Mouse (Mus musculus) CH12.LX (cell line): Measurements from ENCODE around the gene Fgf8. TPM values are rescaled to one million over a fixed set of nuclear protein-coding genes. Genes with fewer than 3 reads are reported as not detected.

Experiments used
- DNase-seq: peaks from one replicate; pipeline ENCODE4 v3.0.0-alpha.2; 2013; ENCODE audit errors: extremely low read depth
- H3K27ac ChIP-seq: 2 replicates; pipeline ENCODE4 v1.5.1; 2012; ENCODE audit warnings: low read depth, mild to moderate bottlenecking, control low read depth, moderate library complexity; ENCODE audit not compliant: insufficient read depth
- H3K27me3 ChIP-seq: replicated peaks from 2 replicates; pipeline ENCODE3; 2012; ENCODE audit warnings: inconsistent platforms
- H3K36me3 ChIP-seq, 2 experiments: replicated peaks in 1 of 2; 2 replicates each; pipeline versions ENCODE3 to v1.6.1; 2012; ENCODE audit warnings: inconsistent platforms in 1 of 2, low read length in 1 of 2, mild to moderate bottlenecking in 1 of 2, mixed read lengths in 1 of 2, moderate library complexity in 1 of 2; ENCODE audit not compliant: control insufficient read depth in 1 of 2, insufficient read depth in 1 of 2
- H3K4me1 ChIP-seq, 2 experiments: 2 replicates each; pipeline ENCODE4 v1.6.1; 2012; ENCODE audit warnings: inconsistent platforms in 1 of 2, moderate library complexity in 1 of 2; ENCODE audit not compliant: insufficient read depth in 2 of 2, control insufficient read depth in 1 of 2
- H3K4me2 ChIP-seq: 2 replicates; pipeline ENCODE4 v1.6.1; 2012; ENCODE audit warnings: low read depth, mild to moderate bottlenecking, control low read depth; ENCODE audit not compliant: poor library complexity, insufficient read depth, severe bottlenecking
- H3K4me3 ChIP-seq, 3 experiments: fragments of 150-350 bp in 1 of 3; sonication (generic) in 1 of 3; replicated peaks in 1 of 3; 2 replicates each; pipeline versions ENCODE3 to v1.5.1; 2011 to 2012; ENCODE audit warnings: low read depth in 2 of 3, low read length in 2 of 3, mild to moderate bottlenecking in 2 of 3, moderate library complexity in 2 of 3, control low read depth in 1 of 3, improper control_type of control experiment in 1 of 3, inconsistent platforms in 1 of 3, mixed read lengths in 1 of 3; ENCODE audit not compliant: poor library complexity in 1 of 3
- H3K79me2 ChIP-seq: replicated peaks from 2 replicates; pipeline ENCODE4 v1.6.1; 2012; ENCODE audit warnings: mild to moderate bottlenecking, moderate library complexity; ENCODE audit not compliant: control insufficient read depth, poor library complexity, insufficient read depth, severe bottlenecking; ENCODE audit errors: extremely low read depth
- H3K9ac ChIP-seq: 2 replicates; pipeline ENCODE4 v1.6.1; 2012; ENCODE audit warnings: low read depth, mild to moderate bottlenecking, control low read depth, moderate library complexity; ENCODE audit not compliant: insufficient read depth
- H3K9me3 ChIP-seq: replicated peaks from 2 replicates; pipeline ENCODE3; 2012; ENCODE audit warnings: low read length, inconsistent platforms, mixed read lengths
- BHLHE40 ChIP-seq: IDR thresholded peaks from 2 replicates; pipeline ENCODE4 v1.6.1; 2011; ENCODE audit warnings: mild to moderate bottlenecking, low read depth, low read length, improper control_type of control experiment
- CHD2 ChIP-seq: IDR thresholded peaks from 2 replicates; pipeline ENCODE4 v1.6.1; 2011; ENCODE audit warnings: low read length, improper control_type of control experiment
- CTCF ChIP-seq, 2 experiments: IDR thresholded peaks in 1 of 2; conservative IDR thresholded peaks in 1 of 2; 2 replicates each; pipeline ENCODE4 v1.5.1; 2011 to 2012; ENCODE audit warnings: low read depth in 2 of 2, low read length in 2 of 2, improper control_type of control experiment in 1 of 2, inconsistent platforms in 1 of 2, mild to moderate bottlenecking in 1 of 2, moderate library complexity in 1 of 2
- EP300 ChIP-seq: IDR thresholded peaks from 2 replicates; pipeline ENCODE4 v1.6.1; 2011; ENCODE audit warnings: low read length, improper control_type of control experiment
- ETS1 ChIP-seq: conservative IDR thresholded peaks from 2 replicates; pipeline ENCODE4 v1.6.1; 2012; ENCODE audit warnings: low read depth, mild to moderate bottlenecking, inconsistent platforms, low read length, improper control_type of control experiment, moderate library complexity
- JUN ChIP-seq: IDR thresholded peaks from 2 replicates; pipeline ENCODE4 v1.6.1; 2011; ENCODE audit warnings: low read depth, mild to moderate bottlenecking, low read length, improper control_type of control experiment, moderate library complexity; ENCODE audit not compliant: insufficient read depth
- JUND ChIP-seq: conservative IDR thresholded peaks from 2 replicates; pipeline ENCODE4 v1.6.1; 2011; ENCODE audit warnings: low read depth, low read length, improper control_type of control experiment
- KAT2A ChIP-seq: IDR thresholded peaks from 2 replicates; pipeline ENCODE4 v1.6.1; 2012; ENCODE audit warnings: low read length, improper control_type of control experiment, inconsistent platforms; ENCODE audit not compliant: insufficient replicate concordance
- MAFK ChIP-seq: IDR thresholded peaks from 2 replicates; pipeline ENCODE4 v1.6.1; 2011; ENCODE audit warnings: low read length, improper control_type of control experiment; ENCODE audit not compliant: insufficient replicate concordance
- MAX ChIP-seq: IDR thresholded peaks from 2 replicates; pipeline ENCODE4 v1.6.1; 2011; ENCODE audit warnings: low read length, improper control_type of control experiment
- MAZ ChIP-seq: IDR thresholded peaks from 2 replicates; pipeline ENCODE4 v1.6.1; 2012; ENCODE audit warnings: low read depth, mild to moderate bottlenecking, inconsistent platforms, low read length, improper control_type of control experiment, moderate library complexity
- MEF2A ChIP-seq: IDR thresholded peaks from 2 replicates; pipeline ENCODE4 v1.6.1; 2014; ENCODE audit warnings: low read depth, mild to moderate bottlenecking, inconsistent platforms, low read length, improper control_type of control experiment, borderline replicate concordance
- MXI1 ChIP-seq: IDR thresholded peaks from 2 replicates; pipeline ENCODE4 v1.6.1; 2011; ENCODE audit warnings: mild to moderate bottlenecking, low read depth, low read length, improper control_type of control experiment
- NELFE ChIP-seq: IDR thresholded peaks from 2 replicates; pipeline ENCODE4 v1.6.1; 2011; ENCODE audit warnings: low read depth, low read length, improper control_type of control experiment
- POLR2A ChIP-seq: IDR thresholded peaks from 2 replicates; pipeline ENCODE4 v1.6.1; 2011; ENCODE audit warnings: low read depth, mild to moderate bottlenecking, improper control_type of control experiment, low read length
- POLR2AphosphoS2 ChIP-seq: IDR thresholded peaks from 2 replicates; pipeline ENCODE4 v1.6.1; 2011; ENCODE audit warnings: low read depth, low read length, improper control_type of control experiment
- RCOR1 ChIP-seq: conservative IDR thresholded peaks from 2 replicates; pipeline ENCODE4 v1.6.1; 2012; ENCODE audit warnings: low read depth, mild to moderate bottlenecking, inconsistent platforms, low read length, improper control_type of control experiment
- TBP ChIP-seq: conservative IDR thresholded peaks from 2 replicates; pipeline ENCODE4 v1.6.1; 2011; ENCODE audit warnings: low read depth, low read length, improper control_type of control experiment
- TCF12 ChIP-seq: IDR thresholded peaks from 2 replicates; pipeline ENCODE4 v1.6.1; 2014; ENCODE audit warnings: low read depth, mild to moderate bottlenecking, inconsistent platforms, low read length, improper control_type of control experiment
- UBTF ChIP-seq: IDR thresholded peaks from 2 replicates; pipeline ENCODE4 v1.6.1; 2012; ENCODE audit warnings: low read depth, mild to moderate bottlenecking, inconsistent platforms, low read length, improper control_type of control experiment, moderate library complexity
- USF1 ChIP-seq: IDR thresholded peaks from 2 replicates; pipeline ENCODE4 v1.6.1; 2014; ENCODE audit warnings: low read depth, mild to moderate bottlenecking, inconsistent platforms, low read length, improper control_type of control experiment
- USF2 ChIP-seq: conservative IDR thresholded peaks from 2 replicates; pipeline ENCODE4 v1.6.1; 2011; ENCODE audit warnings: low read depth, low read length, improper control_type of control experiment
- ZC3H11A ChIP-seq: IDR thresholded peaks from 2 replicates; pipeline ENCODE4 v1.6.1; 2012; ENCODE audit warnings: low read depth, mild to moderate bottlenecking, inconsistent platforms, low read length, improper control_type of control experiment
- ZKSCAN1 ChIP-seq: IDR thresholded peaks from 2 replicates; pipeline ENCODE4 v1.6.1; 2012; ENCODE audit warnings: low read depth, inconsistent platforms, low read length, improper control_type of control experiment, borderline replicate concordance
- ZMIZ1 ChIP-seq: IDR thresholded peaks from 2 replicates; pipeline ENCODE4 v1.6.1; 2012; ENCODE audit warnings: low read depth, mild to moderate bottlenecking, inconsistent platforms, low read length, improper control_type of control experiment
- dilution Hi-C: fragments of 300-500 bp; cut with MboI; formaldehyde crosslinking; loops from 2 replicates; pipeline ENCODE4 v1.14.3; 2020; ENCODE audit warnings: low sequenced_read_pairs; ENCODE audit not compliant: extremely low pct_unique_long_range_greater_than_20kb, extremely low pct_ligation_motif_present
- in situ Hi-C: fragments of 300-500 bp; cut with MboI; formaldehyde crosslinking; loops from 3 replicates; pipeline ENCODE4 v1.14.3; 2019; ENCODE audit warnings: low sequenced_read_pairs, low pct_ligation_motif_present, low pct_unique_long_range_greater_than_20kb, mixed read lengths
- polyA plus RNA-seq: library from polyadenylated mRNA; unstranded; fragments of >175 nt; gene quantifications from 2 replicates; pipeline ENCODE4 v1.2.1, GENCODE M21; 2012; ENCODE audit warnings: low read depth; ENCODE audit not compliant: insufficient read length
- total RNA-seq, 2 experiments: library from RNA; depleted of rRNA; stranded (reverse); fragments of 300-350 nt in 1 of 2; fragments of >200 nt in 1 of 2; gene quantifications; 2 replicates each; pipeline ENCODE4 v1.2.3; 2012 to 2014

The Fgf8 gene
- total and polyA plus RNA-seq, 3 experiments, result not detected

DNA sequence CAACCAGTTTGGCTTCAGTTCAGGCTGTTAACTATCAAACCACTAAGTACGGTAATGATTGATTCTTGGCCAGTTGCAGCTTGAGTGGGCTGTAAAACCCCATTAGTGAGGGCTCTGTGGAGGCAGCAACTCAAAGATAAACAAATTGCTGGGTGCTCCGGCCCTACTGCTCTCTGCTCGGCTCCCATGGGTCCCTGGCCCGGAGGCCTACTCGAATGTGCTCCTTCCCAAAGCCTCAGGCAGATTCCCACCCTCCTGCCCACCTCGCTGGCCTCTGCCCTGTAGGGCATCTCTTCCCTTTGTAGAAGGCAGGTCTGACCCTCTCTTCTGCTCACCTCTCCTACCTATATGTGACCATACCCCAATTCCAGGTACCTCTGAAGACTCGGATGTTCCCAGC lies 8.0 kb downstream of the Fgf8 start:
- dilution Hi-C loops, result no loop called here
- Histone ChIP-seq H3K27ac (no peak overlapping the region), H3K27me3 (peaks cover 21% of the 10 kb centered on the region)

DNA sequence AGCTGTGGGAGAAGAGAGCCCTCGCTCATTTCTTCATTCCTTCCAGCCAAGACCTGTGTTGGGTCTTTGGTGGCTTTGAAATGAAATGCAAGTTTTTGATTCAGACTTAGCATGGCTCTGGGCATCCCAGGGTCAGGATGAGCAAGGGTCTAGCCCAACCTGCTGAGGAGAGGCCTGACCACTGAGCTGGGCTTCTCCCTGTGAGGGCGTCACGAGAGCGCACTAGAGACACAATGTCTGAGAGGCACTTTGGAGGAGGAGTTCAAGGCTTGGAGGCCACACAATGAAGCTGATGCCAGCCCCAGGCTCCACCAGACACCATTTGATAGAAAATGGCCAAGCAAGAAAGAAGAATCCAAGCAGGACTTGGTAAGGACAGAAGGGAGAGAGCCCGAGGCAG lies 8.5 kb downstream of the Fgf8 start:
- Histone ChIP-seq H3K79me2 (no peaks in the 10 kb centered on the region), H3K4me2 (no peak overlapping the region), H3K4me3 (no peak overlapping the region), H3K4me1 (no peaks in the 10 kb centered on the region), H3K9ac (no peak overlapping the region), H3K27ac (no peak overlapping the region), H3K36me3 (no peaks in the 10 kb centered on the region), H3K9me3 (no peaks in the 10 kb centered on the region), H3K27me3 (peaks cover 17% of the 10 kb centered on the region)
- in situ Hi-C loops, result no loop called here
- dilution Hi-C loops, result no loop called here
- TF ChIP-seq TCF12 (no peak), MAFK (no peak), ZC3H11A (no peak), MAX (no peak), CHD2 (no peak), KAT2A (no peak), JUND (no peak), ZKSCAN1 (no peak), EP300 (no peak), NELFE (no peak), POLR2AphosphoS2 (no peak), ETS1 (no peak)
- TF ChIP-seq, all 38 proteins: peak for 0
- DNase-seq, result no peak

More for the DNA sequence above, 8.0 kb downstream of the Fgf8 start:
- H3K9me3 ChIP-seq, result no peaks in the 10 kb centered on the region
- H3K4me1 ChIP-seq, result no peaks in the 10 kb centered on the region
- no peaks in the 10 kb centered on the region for H3K36me3 ChIP-seq
- H3K79me2 ChIP-seq, result no peaks in the 10 kb centered on the region
- TF ChIP-seq BHLHE40 (no peak), CHD2 (no peak), TBP (no peak), MAFK (no peak), ETS1 (no peak), MEF2A (no peak), USF1 (no peak), RCOR1 (no peak), NELFE (no peak), POLR2A (no peak), MXI1 (no peak), CTCF (conservative IDR thresholded peaks at IDR 0.05 in 1 of 2, IDR thresholded peaks at IDR 0.05 in 1 of 2; ENCODE audit: low read depth in 2 of 2, low read length in 2 of 2) (no peak), JUN (no peak), USF2 (no peak), UBTF (no peak), TCF12 (no peak), JUND (no peak), EP300 (no peak), ZMIZ1 (no peak), MAZ (no peak)
- H3K4me3 ChIP-seq, result no peak overlapping the region
- in situ Hi-C loops, result no loop called here
- H3K4me2 ChIP-seq, result no peak overlapping the region
- DNase-seq, result no peak
- H3K9ac ChIP-seq, result no peak overlapping the region
